Mouse (Mus musculus): ENCODE results near the gene Lyzl4. TPM values are rescaled to one million over a fixed set of nuclear protein-coding genes. Genes with fewer than 3 reads are reported as not detected.

Gene Lyzl4
- polyA plus RNA-seq, 1 experiment from 2014 or later, result 0.41 TPM

- no peaks in the 10 kb centered on the region for H3K9me3 ChIP-seq (replicated peaks; ENCODE audit: control insufficient read depth, low read length)
- no peak for ATAC-seq (ENCODE audit: insufficient read depth, low FRiP score)
- H3K36me3 ChIP-seq (ENCODE audit: control insufficient read depth, insufficient read depth, low read length), result no peaks in the 10 kb centered on the region
- 65% methylated on average over 6 of the region's 6 CpGs for WGBS
- no peak overlapping the region for H3K4me3 ChIP-seq (replicated peaks; ENCODE audit: low read length)
- H3K27me3 ChIP-seq (ENCODE audit: control insufficient read depth, insufficient read depth, low read length), result peaks cover 8% of the 10 kb centered on the region; the same call in 1 of the 2 replicates
- no peak overlapping the region for H3K9ac ChIP-seq (ENCODE audit: low read length)
- H3K27ac ChIP-seq (ENCODE audit: low read length), result no peak overlapping the region
- H3K4me1 ChIP-seq (ENCODE audit: control insufficient read depth, insufficient read depth, low read length), result peaks cover 7% of the 10 kb centered on the region
- H3K4me2 ChIP-seq (ENCODE audit: low read depth, low read length), result no peak overlapping the region
Observed at GRCm38 (mm10) chr9:121663467-121663866, 21.6 kb upstream of the Lyzl4 start.

DNA sequence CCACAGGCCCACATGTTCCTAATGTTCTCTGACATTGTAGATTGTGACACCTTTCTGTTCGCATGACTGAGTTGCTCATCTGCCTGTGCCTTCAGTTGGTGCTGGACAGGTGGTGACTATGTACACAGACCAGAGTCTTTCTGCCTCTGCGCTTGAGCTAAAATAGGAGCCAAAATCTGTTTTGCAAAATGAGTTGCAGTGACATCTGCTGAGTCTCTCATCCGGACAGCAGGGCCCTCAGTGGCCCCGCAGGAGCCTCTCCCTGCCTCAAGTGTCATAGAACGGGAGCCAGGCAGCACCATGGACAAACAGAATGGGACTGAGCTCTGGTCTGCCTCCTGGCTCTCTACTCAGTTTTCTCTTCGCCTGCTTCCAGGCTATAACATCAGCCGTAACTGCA is 17.9 kb upstream of the Lyzl4 start:
- no peak overlapping the region for H3K4me2 ChIP-seq (ENCODE audit: low read depth, low read length)
- H3K9me3 ChIP-seq (replicated peaks; ENCODE audit: control insufficient read depth, low read length), result no peaks in the 10 kb centered on the region
- WGBS, result 71% methylated on average over 7 of the region's 7 CpGs
- no peak overlapping the region for H3K4me3 ChIP-seq (replicated peaks; ENCODE audit: low read length)
- H3K9ac ChIP-seq (ENCODE audit: low read length), result no peak overlapping the region
- no peaks in the 10 kb centered on the region for H3K27me3 ChIP-seq (ENCODE audit: control insufficient read depth, insufficient read depth, low read length)
- no peak for ATAC-seq (ENCODE audit: insufficient read depth, low FRiP score)
- H3K4me1 ChIP-seq (ENCODE audit: control insufficient read depth, insufficient read depth, low read length), result no peaks in the 10 kb centered on the region
- H3K36me3 ChIP-seq (ENCODE audit: control insufficient read depth, insufficient read depth, low read length), result no peaks in the 10 kb centered on the region
- no peak overlapping the region for H3K27ac ChIP-seq (ENCODE audit: low read length)

DNA sequence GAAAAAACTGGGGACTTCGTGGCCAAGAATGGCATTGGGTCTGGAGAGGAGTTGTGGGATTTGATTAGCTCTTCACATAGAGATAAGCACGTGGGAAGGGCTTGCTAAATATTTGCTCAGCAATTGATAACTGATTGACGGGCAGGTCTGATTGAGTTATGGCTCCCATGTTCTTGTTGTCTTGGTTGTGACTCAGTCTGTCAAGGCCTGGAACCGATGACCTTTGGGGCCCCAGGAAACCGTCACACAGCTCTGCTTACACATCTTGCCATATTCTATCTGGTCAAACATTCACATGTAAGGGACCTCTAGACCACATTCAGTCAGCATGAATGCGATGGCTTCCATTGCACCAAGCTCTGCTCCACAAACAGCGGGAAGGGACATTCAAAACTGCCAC is 16.4 kb upstream of the Lyzl4 start:
- 51% methylated on average over 7 of the region's 7 CpGs for WGBS
- H3K36me3 ChIP-seq (ENCODE audit: control insufficient read depth, insufficient read depth, low read length), result no peaks in the 10 kb centered on the region
- H3K27ac ChIP-seq (ENCODE audit: low read length), result no peak overlapping the region
- no peak overlapping the region for H3K9ac ChIP-seq (ENCODE audit: low read length)
- H3K4me3 ChIP-seq (replicated peaks; ENCODE audit: low read length), result no peak overlapping the region
- no peaks in the 10 kb centered on the region for H3K27me3 ChIP-seq (ENCODE audit: control insufficient read depth, insufficient read depth, low read length)
- no peak for ATAC-seq (ENCODE audit: insufficient read depth, low FRiP score)
- H3K4me1 ChIP-seq (ENCODE audit: control insufficient read depth, insufficient read depth, low read length), result no peaks in the 10 kb centered on the region
- no peak overlapping the region for H3K4me2 ChIP-seq (ENCODE audit: low read depth, low read length)
- no peaks in the 10 kb centered on the region for H3K9me3 ChIP-seq (replicated peaks; ENCODE audit: control insufficient read depth, low read length)

DNA sequence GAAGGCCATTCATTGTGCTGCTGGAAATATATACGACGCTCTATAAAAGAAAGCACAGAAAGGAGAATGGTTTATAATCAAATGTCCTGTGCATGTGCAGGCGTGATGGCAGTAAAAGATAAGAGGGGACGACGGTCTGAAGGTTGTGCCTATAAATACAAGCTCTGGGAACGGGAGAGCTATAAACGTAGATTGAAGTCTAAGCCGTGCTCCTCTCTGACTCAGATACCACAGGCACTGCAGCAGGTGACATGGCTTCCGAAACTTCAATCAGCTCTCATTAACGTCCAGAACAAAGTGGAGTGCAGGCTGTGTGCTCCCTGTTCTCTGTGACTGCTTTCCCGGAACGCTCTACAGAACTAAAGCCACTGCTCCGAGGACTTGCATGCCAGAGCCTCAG is 15.2 kb upstream of the Lyzl4 start:
- H3K9ac ChIP-seq (ENCODE audit: low read length), result no peak overlapping the region
- no peaks in the 10 kb centered on the region for H3K9me3 ChIP-seq (replicated peaks; ENCODE audit: control insufficient read depth, low read length)
- WGBS, result 56% methylated on average over 13 of the region's 13 CpGs
- H3K4me2 ChIP-seq (ENCODE audit: low read depth, low read length), result no peak overlapping the region
- H3K4me3 ChIP-seq (replicated peaks; ENCODE audit: low read length), result no peak overlapping the region
- no peaks in the 10 kb centered on the region for H3K27me3 ChIP-seq (ENCODE audit: control insufficient read depth, insufficient read depth, low read length)
- ATAC-seq (ENCODE audit: insufficient read depth, low FRiP score), result no peak
- H3K4me1 ChIP-seq (ENCODE audit: control insufficient read depth, insufficient read depth, low read length), result no peaks in the 10 kb centered on the region
- no peaks in the 10 kb centered on the region for H3K36me3 ChIP-seq (ENCODE audit: control insufficient read depth, insufficient read depth, low read length)
- no peak overlapping the region for H3K27ac ChIP-seq (ENCODE audit: low read length)

DNA sequence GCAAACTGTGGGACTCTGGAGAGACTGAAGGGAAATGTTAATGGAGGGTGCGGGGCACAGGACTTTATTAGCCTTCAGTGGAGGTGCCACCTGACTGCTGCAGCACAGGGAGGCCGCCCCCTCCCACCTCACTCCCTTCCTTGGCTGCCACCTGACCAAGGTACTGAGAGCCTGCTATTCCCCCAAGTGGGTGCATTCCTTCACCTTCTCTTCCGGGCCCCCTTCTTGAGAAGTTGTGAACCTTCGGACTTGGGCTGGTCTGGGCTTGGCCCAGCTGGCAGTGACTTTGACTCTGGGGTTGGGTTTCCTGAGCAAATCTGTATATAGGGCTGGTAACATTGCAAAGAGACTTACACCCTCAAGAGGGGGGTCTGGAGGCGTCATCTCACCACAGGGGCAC is 14.4 kb upstream of the Lyzl4 start:
- ATAC-seq (ENCODE audit: insufficient read depth, low FRiP score), result no peak
- Histone ChIP-seq H3K4me2 (ENCODE audit: low read depth, low read length) (no peak overlapping the region), H3K27ac (ENCODE audit: low read length) (no peak overlapping the region), H3K9ac (ENCODE audit: low read length) (no peak overlapping the region), H3K36me3 (ENCODE audit: control insufficient read depth, insufficient read depth, low read length) (no peaks in the 10 kb centered on the region), H3K4me1 (ENCODE audit: control insufficient read depth, insufficient read depth, low read length) (no peaks in the 10 kb centered on the region), H3K9me3 (replicated peaks; ENCODE audit: control insufficient read depth, low read length) (no peaks in the 10 kb centered on the region), H3K27me3 (ENCODE audit: control insufficient read depth, insufficient read depth, low read length) (no peaks in the 10 kb centered on the region), H3K4me3 (replicated peaks; ENCODE audit: low read length) (no peak overlapping the region)
- WGBS, result 83% methylated on average over 5 of the region's 5 CpGs

DNA sequence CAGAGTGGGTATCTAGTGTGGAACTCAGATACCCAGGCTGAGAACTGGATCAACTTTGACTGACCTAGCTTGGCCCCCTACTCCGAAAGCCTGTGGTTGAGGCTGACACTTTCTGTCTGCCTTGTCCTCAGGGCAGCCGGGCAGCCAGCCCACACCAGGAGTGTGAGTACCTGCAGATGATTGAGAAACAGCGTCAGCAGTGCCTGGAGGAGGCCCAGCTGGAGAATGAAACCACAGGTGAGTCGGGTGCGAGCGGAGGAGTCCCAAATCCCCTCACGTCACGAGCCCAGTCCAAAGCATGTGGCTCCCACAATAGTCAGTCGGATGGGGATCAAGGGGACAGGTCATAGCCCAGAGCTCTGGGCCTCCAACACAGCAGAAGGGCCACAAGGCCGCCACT is 11.8 kb upstream of the Lyzl4 start:
- no peak for ATAC-seq (ENCODE audit: insufficient read depth, low FRiP score)
- 85% methylated on average over 10 of the region's 10 CpGs for WGBS
- Histone ChIP-seq H3K9me3 (replicated peaks; ENCODE audit: control insufficient read depth, low read length) (no peaks in the 10 kb centered on the region), H3K4me3 (replicated peaks; ENCODE audit: low read length) (no peak overlapping the region), H3K4me2 (ENCODE audit: low read depth, low read length) (no peak overlapping the region), H3K36me3 (ENCODE audit: control insufficient read depth, insufficient read depth, low read length) (no peaks in the 10 kb centered on the region), H3K9ac (ENCODE audit: low read length) (no peak overlapping the region), H3K4me1 (ENCODE audit: control insufficient read depth, insufficient read depth, low read length) (no peaks in the 10 kb centered on the region), H3K27me3 (ENCODE audit: control insufficient read depth, insufficient read depth, low read length) (no peaks in the 10 kb centered on the region), H3K27ac (ENCODE audit: low read length) (no peak overlapping the region)

DNA sequence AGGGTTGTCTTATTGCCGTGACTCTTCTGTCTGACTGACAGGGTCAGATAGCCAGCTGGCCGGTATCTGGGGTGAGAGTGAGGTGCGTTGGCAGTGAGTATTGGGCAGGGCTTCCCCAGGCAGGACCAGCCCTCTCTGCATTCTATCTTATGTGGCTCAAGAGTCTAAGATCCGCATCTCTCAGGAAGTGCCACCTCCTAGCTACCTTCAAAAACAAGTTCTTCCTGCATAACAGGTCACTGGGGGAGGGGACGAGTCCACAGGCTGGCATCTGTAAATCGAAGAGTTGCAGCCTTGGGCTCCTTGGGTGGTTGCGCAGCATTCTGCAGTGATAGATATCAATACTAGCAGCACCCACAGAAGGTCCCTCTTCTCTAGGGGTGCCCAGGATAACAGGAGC is 5.1 kb upstream of the Lyzl4 start:
- WGBS, result 54% methylated on average over 7 of the region's 7 CpGs
- peaks cover 20% of the 10 kb centered on the region for H3K27me3 ChIP-seq (ENCODE audit: control insufficient read depth, insufficient read depth, low read length)
- no peak for ATAC-seq (ENCODE audit: insufficient read depth, low FRiP score)
- no peaks in the 10 kb centered on the region for H3K36me3 ChIP-seq (ENCODE audit: control insufficient read depth, insufficient read depth, low read length)
- no peak overlapping the region for H3K27ac ChIP-seq (ENCODE audit: low read length)
- peaks cover 9% of the 10 kb centered on the region; the same call in 1 of the 2 replicates for H3K4me1 ChIP-seq (ENCODE audit: control insufficient read depth, insufficient read depth, low read length)
- no peak overlapping the region for H3K4me2 ChIP-seq (ENCODE audit: low read depth, low read length)
- H3K4me3 ChIP-seq (replicated peaks; ENCODE audit: low read length), result no peak overlapping the region
- no peaks in the 10 kb centered on the region for H3K9me3 ChIP-seq (replicated peaks; ENCODE audit: control insufficient read depth, low read length)
- H3K9ac ChIP-seq (ENCODE audit: low read length), result no peak overlapping the region

DNA sequence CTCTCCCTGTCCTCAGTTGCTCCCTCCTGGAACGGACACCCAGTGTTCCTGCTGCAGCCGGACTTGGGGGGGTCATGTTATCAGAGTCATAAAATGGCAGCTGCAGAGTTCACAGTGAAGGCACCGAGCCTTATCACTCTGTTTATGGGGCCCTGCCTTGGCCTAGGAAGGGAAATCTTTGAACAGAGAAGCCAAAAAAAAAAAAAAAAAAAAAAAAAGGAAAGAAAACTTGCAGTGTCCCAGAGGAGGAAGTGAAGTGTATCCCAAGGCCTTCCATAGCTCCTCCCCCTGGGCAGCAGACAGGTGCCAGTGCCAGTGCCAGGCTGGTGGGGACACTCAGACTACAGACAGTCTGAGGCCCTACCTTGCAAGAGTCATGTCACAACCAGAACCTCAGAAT is 3.0 kb upstream of the Lyzl4 start:
- Histone ChIP-seq H3K4me2 (ENCODE audit: low read depth, low read length) (no peak overlapping the region), H3K4me3 (replicated peaks; ENCODE audit: low read length) (no peak overlapping the region), H3K9ac (ENCODE audit: low read length) (no peak overlapping the region), H3K4me1 (ENCODE audit: control insufficient read depth, insufficient read depth, low read length) (peaks cover 15% of the 10 kb centered on the region), H3K9me3 (replicated peaks; ENCODE audit: control insufficient read depth, low read length) (no peaks in the 10 kb centered on the region), H3K27ac (ENCODE audit: low read length) (no peak overlapping the region), H3K27me3 (ENCODE audit: control insufficient read depth, insufficient read depth, low read length) (peaks cover 40% of the 10 kb centered on the region), H3K36me3 (ENCODE audit: control insufficient read depth, insufficient read depth, low read length) (no peaks in the 10 kb centered on the region)
- ATAC-seq (ENCODE audit: insufficient read depth, low FRiP score), result no peak
- WGBS, result 55% methylated on average over 3 of the region's 3 CpGs

DNA sequence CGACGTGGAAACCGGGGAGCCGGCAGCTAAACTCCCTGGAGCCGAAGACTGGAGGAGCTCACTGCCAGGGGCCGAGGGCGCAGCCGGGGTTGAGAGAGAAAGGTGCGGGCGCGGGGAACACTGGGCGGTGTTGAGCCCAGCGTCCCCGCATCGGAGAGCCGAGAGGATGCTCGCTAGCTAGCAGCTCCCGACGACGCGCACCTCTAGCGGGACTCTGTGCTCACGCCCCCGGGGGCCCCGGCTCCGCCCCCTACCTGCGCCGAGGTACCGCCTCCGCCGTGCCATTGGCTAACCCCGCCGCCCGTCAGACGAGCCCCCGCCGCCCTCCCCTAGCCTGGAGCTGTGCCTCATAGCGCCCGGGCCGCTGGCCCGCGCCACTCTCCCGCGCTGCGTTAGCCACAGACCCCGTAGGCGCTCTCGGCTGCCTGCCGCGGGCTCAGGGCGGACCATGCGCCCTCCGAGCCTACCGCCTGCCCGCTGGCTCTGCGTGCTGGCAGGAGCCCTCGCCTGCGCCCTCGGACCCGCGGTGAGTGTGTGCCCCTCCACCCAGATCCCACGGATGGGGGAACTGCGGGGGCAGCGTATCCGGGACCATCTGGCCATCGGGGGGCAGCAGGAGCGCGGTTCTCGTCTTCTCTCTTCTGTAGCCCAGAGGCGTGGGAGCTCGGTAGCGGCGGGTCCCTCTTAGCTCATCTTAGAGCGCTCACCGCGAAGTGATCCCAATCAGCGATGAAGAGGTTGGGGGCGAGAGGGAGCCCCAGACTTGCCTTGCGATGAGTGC is 695 bp upstream of the Lyzl4 start, which contains the start of gene Vipr1:
Gene Vipr1, plus strand, starts transcription at position 316 of the 781 bp plus-strand sequence.
- Histone ChIP-seq H3K9ac (ENCODE audit: low read length) (peak within 1 kb of the TSS; percentile 69), H3K4me2 (ENCODE audit: low read depth, low read length) (peak within 1 kb of the TSS; percentile 97), H3K4me1 (ENCODE audit: control insufficient read depth, insufficient read depth, low read length) (peaks cover 15% of the 10 kb centered on the region), H3K36me3 (ENCODE audit: control insufficient read depth, insufficient read depth, low read length) (no peaks in the 10 kb centered on the region), H3K27me3 (ENCODE audit: control insufficient read depth, insufficient read depth, low read length) (peaks cover 46% of the 10 kb centered on the region), H3K27ac (ENCODE audit: low read length) (no peak within 1 kb of the TSS), H3K4me3 (replicated peaks; ENCODE audit: low read length) (peak within 1 kb of the TSS; percentile 52), H3K9me3 (replicated peaks; ENCODE audit: control insufficient read depth, low read length) (no peaks in the 10 kb centered on the region)
- under 1% methylated on average over 78 of the region's 79 CpGs for WGBS
- peak; percentile 87 for ATAC-seq (ENCODE audit: insufficient read depth, low FRiP score)
